Mouse (Mus musculus): ENCODE data around the gene Rhbdf1.

GRCm38 (mm10) chr11:32234816-32235485 is 12.9 kb upstream of the Rhbdf1 start:
- TF ChIP-seq CTCF (IDR thresholded peaks at IDR 0.05; ENCODE audit: extremely low read depth, insufficient read length, insufficient replicate concordance, low read depth, low read length) (no peak), POLR2A (IDR thresholded peaks at IDR 0.05; ENCODE audit: low read depth, low read length) (no peak)
